Mouse (Mus musculus) frontal cortex, adult (tissue): ENCODE data around the gene Spcs1.

ENCODE experiments used
- ATAC-seq: cut with Nextera tagmentation; 2 replicates; pipeline ENCODE4 v1.9.2; 2017; ENCODE audit warnings: mild to moderate bottlenecking, moderate library complexity, mixed read lengths; ENCODE audit not compliant: low TSS enrichment

Gene Spcs1

DNA sequence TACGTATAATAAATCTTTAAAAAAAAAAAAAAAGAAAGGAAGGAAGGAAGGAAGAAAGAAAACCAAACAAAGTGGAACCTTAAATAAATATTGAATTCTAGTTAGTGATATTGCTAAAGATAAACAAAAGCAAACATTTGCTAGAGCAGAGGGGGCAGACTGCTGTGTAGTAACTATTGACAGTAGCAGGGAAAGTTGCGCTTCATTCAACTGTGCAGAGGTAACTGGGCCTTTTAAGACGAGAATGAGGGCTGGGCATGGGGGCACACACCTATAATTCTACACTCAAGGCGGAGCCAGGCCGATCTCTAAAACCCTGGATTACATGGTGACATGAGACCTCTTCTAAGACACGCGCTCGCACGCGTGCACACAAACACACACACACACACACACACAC lies 51.5 kb downstream of the Spcs1 start:
- no peak for ATAC-seq
